20 mouse cellular contexts compared by ENCODE assay signal in genomic region chr12:27304713-27305437, GRCm38 (mm10). TPM values are rescaled to one million over a fixed set of nuclear protein-coding genes. Genes with fewer than 3 reads are reported as not detected.
DNase-seq lines count a peak whose midpoint lies in the region; ATAC-seq and TF ChIP-seq lines count a peak whose summit lies in the region.
"Had no signal": no experiment of that assay in that cellular context is flagged by ENCODE, and none has a peak within 500 bp of the region (broad histone marks: within the 10 kb centered on the region; RNA-seq: fewer than 3 reads in every experiment).

No protein-coding gene starts in this region.

- no peak overlapping the region for H3K9ac ChIP-seq in hindbrain, postnatal 0 days (replicated peaks; ENCODE audit: low read length)
- H3K9ac ChIP-seq in midbrain, embryonic 13.5 days (replicated peaks): no peak overlapping the region
- H3K9ac ChIP-seq in midbrain, postnatal 0 days (replicated peaks; ENCODE audit: low read length, poor library complexity, severe bottlenecking): no peak overlapping the region
- H3K9ac ChIP-seq in embryonic facial prominence, embryonic 12.5 days: no peak overlapping the region
- H3K9ac ChIP-seq: forebrain, embryonic 12.5 days; limb, embryonic 12.5 days; liver, embryonic 15.5 days; midbrain, embryonic 12.5 days had no signal

- no peak overlapping the region for H3K4me2 ChIP-seq in hindbrain, postnatal 0 days (ENCODE audit: low read depth, low read length)
- H3K4me2 ChIP-seq in midbrain, embryonic 13.5 days (replicated peaks): no peak overlapping the region
- H3K4me2 ChIP-seq in midbrain, postnatal 0 days (ENCODE audit: low read depth, low read length, poor library complexity, severe bottlenecking): no peak overlapping the region
- no peak overlapping the region for H3K4me2 ChIP-seq in embryonic facial prominence, embryonic 12.5 days (replicated peaks)
- H3K4me2 ChIP-seq: forebrain, embryonic 12.5 days; limb, embryonic 12.5 days; liver, embryonic 15.5 days; midbrain, embryonic 12.5 days had no signal

- H3K27me3 ChIP-seq in hindbrain, embryonic 10.5 days (ENCODE audit: insufficient read depth, poor library complexity, severe bottlenecking): no peaks in the 10 kb centered on the region
- H3K27me3 ChIP-seq in hindbrain, postnatal 0 days (ENCODE audit: insufficient read depth, low read length): no peaks in the 10 kb centered on the region
- H3K27me3 ChIP-seq in midbrain, embryonic 13.5 days: no peaks in the 10 kb centered on the region
- H3K27me3 ChIP-seq in midbrain, postnatal 0 days (ENCODE audit: insufficient read depth, low read length): no peaks in the 10 kb centered on the region
- H3K27me3 ChIP-seq in embryonic facial prominence, embryonic 12.5 days: no peaks in the 10 kb centered on the region
- no peaks in the 10 kb centered on the region for H3K27me3 ChIP-seq in limb, embryonic 10.5 days (ENCODE audit: low read depth, poor library complexity, severe bottlenecking)
- no peaks in the 10 kb centered on the region; the same call in 1 of the 2 replicates for H3K27me3 ChIP-seq in cerebellum, adult 2 months (ENCODE audit: control insufficient read depth, insufficient read depth, low read length)
- H3K27me3 ChIP-seq: forebrain, embryonic 12.5 days; limb, embryonic 12.5 days; liver, embryonic 15.5 days; midbrain, embryonic 12.5 days had no signal

- WGBS in hindbrain, embryonic 10.5 days: 43% methylated on average over 2 of the region's 2 CpGs
- 42% methylated on average over 2 of the region's 2 CpGs for WGBS in hindbrain, postnatal 0 days
- 62% methylated on average over 2 of the region's 2 CpGs for whole genome bisulfite sequencing in midbrain, embryonic 13.5 days
- 67% methylated on average over 2 of the region's 2 CpGs for WGBS in midbrain, postnatal 0 days
- 57% methylated on average over 2 of the region's 2 CpGs for WGBS in embryonic facial prominence, embryonic 12.5 days
- WGBS in limb, embryonic 10.5 days: 25% methylated on average over 2 of the region's 2 CpGs
- WGBS in cerebellum, adult 2 months: 46% methylated on average over 2 of the region's 2 CpGs

- no peak for ATAC-seq in hindbrain, postnatal 0 days
- ATAC-seq in midbrain, embryonic 13.5 days: no peak; the same call in 1 of the 2 replicates
- no peak for ATAC-seq in midbrain, postnatal 0 days (ENCODE audit: low FRiP score)
- 0 out of 2 replicates have a peak, but pooled peaks have one; percentile 52 for ATAC-seq in embryonic facial prominence, embryonic 12.5 days (ENCODE audit: insufficient number of reproducible peaks, insufficient read depth, low FRiP score, low TSS enrichment)

- no peak for TF ChIP-seq POLR2A in cerebellum, adult 2 months (IDR thresholded peaks at IDR 0.05; ENCODE audit: borderline replicate concordance, insufficient read depth, low read length)

- H3K4me3 ChIP-seq in hindbrain, embryonic 10.5 days: no peak overlapping the region
- H3K4me3 ChIP-seq in hindbrain, postnatal 0 days (ENCODE audit: low read length): no peak overlapping the region
- no peak overlapping the region for H3K4me3 ChIP-seq in midbrain, embryonic 13.5 days (replicated peaks)
- no peak overlapping the region for H3K4me3 ChIP-seq in midbrain, postnatal 0 days (ENCODE audit: low read depth, low read length)
- no peak overlapping the region for H3K4me3 ChIP-seq in embryonic facial prominence, embryonic 12.5 days
- H3K4me3 ChIP-seq in limb, embryonic 10.5 days: no peak overlapping the region
- no peak overlapping the region for H3K4me3 ChIP-seq in cerebellum, adult 2 months (replicated peaks; ENCODE audit: insufficient read depth, low read depth, low read length)
- H3K4me3 ChIP-seq: forebrain, embryonic 12.5 days; left cerebral cortex, adult 2 months; limb, embryonic 12.5 days; liver, embryonic 15.5 days; midbrain, embryonic 12.5 days had no signal

- H3K9me3 ChIP-seq in hindbrain, embryonic 10.5 days: no peaks in the 10 kb centered on the region
- H3K9me3 ChIP-seq in hindbrain, postnatal 0 days (ENCODE audit: low read length): no peaks in the 10 kb centered on the region
- H3K9me3 ChIP-seq in midbrain, embryonic 13.5 days: no peaks in the 10 kb centered on the region
- no peaks in the 10 kb centered on the region for H3K9me3 ChIP-seq in midbrain, postnatal 0 days (ENCODE audit: low read length)
- H3K9me3 ChIP-seq in embryonic facial prominence, embryonic 12.5 days: no peaks in the 10 kb centered on the region
- no peaks in the 10 kb centered on the region for H3K9me3 ChIP-seq in limb, embryonic 10.5 days (replicated peaks)
- H3K9me3 ChIP-seq: forebrain, embryonic 12.5 days; limb, embryonic 12.5 days; liver, embryonic 15.5 days; midbrain, embryonic 12.5 days had no signal

- TF ChIP-seq CTCF in hindbrain, postnatal 0 days (IDR thresholded peaks at IDR 0.05; ENCODE audit: low read depth): no peak
- no peak for TF ChIP-seq CTCF in midbrain, postnatal 0 days (IDR thresholded peaks at IDR 0.05)
- TF ChIP-seq CTCF in cerebellum, adult 2 months (IDR thresholded peaks at IDR 0.05; ENCODE audit: borderline replicate concordance, insufficient read depth, low read depth, low read length): no peak

- no peaks in the 10 kb centered on the region for H3K36me3 ChIP-seq in hindbrain, embryonic 10.5 days
- no peaks in the 10 kb centered on the region for H3K36me3 ChIP-seq in hindbrain, postnatal 0 days (ENCODE audit: insufficient read depth, low read length)
- no peaks in the 10 kb centered on the region for H3K36me3 ChIP-seq in midbrain, embryonic 13.5 days
- no peaks in the 10 kb centered on the region for H3K36me3 ChIP-seq in midbrain, postnatal 0 days (ENCODE audit: insufficient read depth, low read length)
- H3K36me3 ChIP-seq in embryonic facial prominence, embryonic 12.5 days: no peaks in the 10 kb centered on the region
- H3K36me3 ChIP-seq in limb, embryonic 10.5 days: no peaks in the 10 kb centered on the region
- H3K36me3 ChIP-seq: forebrain, embryonic 12.5 days; limb, embryonic 12.5 days; liver, embryonic 15.5 days; midbrain, embryonic 12.5 days had no signal

- DNase-seq in hindbrain, embryonic 10.5 days (ENCODE audit: low spot score): no peak
- no peak for DNase-seq in hindbrain, postnatal 0 days (ENCODE audit: low spot score)
- no peak for DNase-seq in midbrain, postnatal 0 days (ENCODE audit: low spot score)
- DNase-seq in limb, embryonic 10.5 days (ENCODE audit: low spot score): no peak
- DNase-seq in frontal cortex, postnatal 14 days (ENCODE audit: low spot score in 2 of 2): no peak
- no peak for DNase-seq in cerebellum, adult 2 months
- DNase-seq: cerebellum, adult 9-11 months; embryo, embryonic 11 days; gastrocnemius, postnatal 14 days; kidney, postnatal 10 days; lung, postnatal 10 days; right cerebral cortex, postnatal 25 days; thymus, postnatal 4 days had no signal

- peaks cover 20% of the 10 kb centered on the region for H3K4me1 ChIP-seq in hindbrain, embryonic 10.5 days (replicated peaks)
- H3K4me1 ChIP-seq in hindbrain, postnatal 0 days (ENCODE audit: insufficient read depth, low read length): no peaks in the 10 kb centered on the region
- peaks cover 7% of the 10 kb centered on the region for H3K4me1 ChIP-seq in midbrain, embryonic 13.5 days (replicated peaks)
- no peaks in the 10 kb centered on the region for H3K4me1 ChIP-seq in midbrain, postnatal 0 days (ENCODE audit: insufficient read depth, low read length)
- peaks cover 7% of the 10 kb centered on the region for H3K4me1 ChIP-seq in embryonic facial prominence, embryonic 12.5 days
- H3K4me1 ChIP-seq in limb, embryonic 10.5 days: peaks cover 23% of the 10 kb centered on the region
- no peaks in the 10 kb centered on the region for H3K4me1 ChIP-seq in cerebellum, adult 2 months (ENCODE audit: control insufficient read depth, insufficient read depth, low read length)
- H3K4me1 ChIP-seq: liver, embryonic 15.5 days; midbrain, embryonic 12.5 days had no signal

- peak overlapping the region; percentile 45; the same call in 1 of the 2 replicates for H3K27ac ChIP-seq in hindbrain, embryonic 10.5 days
- H3K27ac ChIP-seq in hindbrain, postnatal 0 days: no peak overlapping the region
- H3K27ac ChIP-seq in midbrain, embryonic 13.5 days: 0 out of 2 replicates have a peak overlapping the region, but pooled peaks have one; percentile 26
- no peak overlapping the region for H3K27ac ChIP-seq in midbrain, postnatal 0 days (ENCODE audit: low read depth, low read length)
- no peak overlapping the region for H3K27ac ChIP-seq in embryonic facial prominence, embryonic 12.5 days
- H3K27ac ChIP-seq in limb, embryonic 10.5 days: peak overlapping the region; percentile 50
- H3K27ac ChIP-seq in cerebellum, adult 2 months (ENCODE audit: insufficient read depth, low read length): no peak overlapping the region
- H3K27ac ChIP-seq: forebrain, embryonic 12.5 days; left cerebral cortex, adult 2 months; limb, embryonic 12.5 days; liver, embryonic 15.5 days; midbrain, embryonic 12.5 days had no signal

RNA-seq across cellular contexts. Expression of gene Sox11, which starts 37.5 kb away (rescaled TPM):
- 295 and 388 TPM in 2 replicates for polyA plus RNA-seq in hindbrain, embryonic 10.5 days (2016; fragmentation: Nextera tagmentation; extraction: Ambion mirVana)
- 95.5 and 101 TPM in 2 replicates for total RNA-seq in hindbrain, postnatal 0 days (2014; rRNA removed)
- polyA plus RNA-seq in hindbrain, postnatal 0 days (2015; fragmentation: Nextera tagmentation; extraction: Ambion mirVana): 92.9 and 97.8 TPM in 2 replicates
- 748 and 776 TPM in 2 replicates for polyA plus RNA-seq in midbrain, embryonic 13.5 days (2015; fragmentation: Nextera tagmentation; extraction: Ambion mirVana)
- total RNA-seq in midbrain, postnatal 0 days (2014; rRNA removed): 148 and 180 TPM in 2 replicates
- 137 and 154 TPM in 2 replicates for polyA plus RNA-seq in midbrain, postnatal 0 days (2015; fragmentation: Nextera tagmentation; extraction: Ambion mirVana)
- 246 and 250 TPM in 2 replicates for polyA plus RNA-seq in embryonic facial prominence, embryonic 12.5 days (2016; fragmentation: Nextera tagmentation; extraction: Ambion mirVana)
- 201 and 255 TPM in 2 replicates for polyA plus RNA-seq in limb, embryonic 10.5 days (2016; fragmentation: Nextera tagmentation; extraction: Ambion mirVana)
- polyA plus RNA-seq in cerebellum, adult 2 months (2012; rRNA removed): 1.5 and 2.0 TPM in 2 replicates

Comparison
In these comparisons a context has a peak if more than half of its experiments do, and no peak if none do; other contexts are left out.
1. H3K27ac ChIP-seq: peak in hindbrain, embryonic 10.5 days (single experiment), midbrain, embryonic 13.5 days (single experiment) and limb, embryonic 10.5 days (single experiment); none in hindbrain, postnatal 0 days (single experiment), midbrain, postnatal 0 days (single experiment), embryonic facial prominence, embryonic 12.5 days (single experiment) and cerebellum, adult 2 months (single experiment).
2. RNA of gene Sox11, which starts 37.5 kb away (polyA plus RNA-seq): 748 to 776 TPM in midbrain, embryonic 13.5 days, 295 to 388 TPM in hindbrain, embryonic 10.5 days, 201 to 255 TPM in limb, embryonic 10.5 days, 246 to 250 TPM in embryonic facial prominence, embryonic 12.5 days, 137 to 154 TPM in midbrain, postnatal 0 days and 92.9 to 97.8 TPM in hindbrain, postnatal 0 days; 1.5 to 2.0 TPM in cerebellum, adult 2 months; every median in the first group is over 10 times any median in the second.